Mouse (Mus musculus) liver, adult 2 months (tissue): ENCODE results near the gene Hoxa2.

Experiments used
- CTCF ChIP-seq: fragments of 200-500 bp; IDR thresholded peaks from 2 replicates; pipeline ENCODE4 v1.5.1; 2011; ENCODE audit warnings: low read depth, low read length, control low read depth
- POLR2A ChIP-seq: fragments of 200-500 bp; IDR thresholded peaks from 2 replicates; pipeline ENCODE4 v1.6.1; 2011; ENCODE audit warnings: low read length, control low read depth; ENCODE audit not compliant: insufficient read depth; ENCODE audit errors: extremely low read depth

- TF ChIP-seq POLR2A (no peak), CTCF (no peak)
Measured at GRCm38 (mm10) chr6:52170166-52170897, 5.7 kb upstream of the Hoxa2 start.
